Mouse (Mus musculus) embryonic facial prominence, embryonic 14.5 days (tissue): ENCODE data around the gene Cybc1. TPM values are rescaled to one million over a fixed set of nuclear protein-coding genes. Genes with fewer than 3 reads are reported as not detected.
A peak's percentile ranks its signal among the peaks of the same experiment; 100 is the strongest.

ENCODE experiments used
- ATAC-seq: fragments of 200-750 bp; cut with Nextera tagmentation; 2 replicates; pipeline ENCODE4 v1.8.0; 2017; ENCODE audit warnings: low read depth, moderate number of reproducible peaks, moderate TSS enrichment
- DNase-seq: peaks from one replicate; pipeline ENCODE4 v3.0.0-alpha.2; 2015; ENCODE audit warnings: low spot score
- H3K27ac ChIP-seq: fragments of 300-500 bp; sonication (generic); replicated peaks from 2 replicates; pipeline ENCODE4 v1.5.1; 2014; ENCODE audit warnings: low read depth, mild to moderate bottlenecking, low read length, moderate library complexity
- H3K27me3 ChIP-seq: fragments of 300-500 bp; sonication (generic); replicated peaks from 2 replicates; pipeline ENCODE4 v1.6.1; 2014; ENCODE audit warnings: low read length; ENCODE audit not compliant: control insufficient read depth, insufficient read depth
- H3K36me3 ChIP-seq: fragments of 300-500 bp; sonication (generic); 2 replicates; pipeline ENCODE4 v1.6.1; 2014; ENCODE audit warnings: low read length, mixed read lengths; ENCODE audit not compliant: control insufficient read depth, insufficient read depth
- H3K4me1 ChIP-seq: fragments of 300-500 bp; sonication (generic); 2 replicates; pipeline ENCODE4 v1.6.1; 2014; ENCODE audit warnings: antibody characterized with exemption, low read length; ENCODE audit not compliant: control insufficient read depth, insufficient read depth
- H3K4me2 ChIP-seq: fragments of 300-500 bp; sonication (generic); 2 replicates; pipeline ENCODE4 v1.6.1; 2014; ENCODE audit warnings: low read depth, mild to moderate bottlenecking, low read length, moderate library complexity, mixed read lengths
- H3K4me3 ChIP-seq: fragments of 300-500 bp; sonication (generic); 2 replicates; pipeline ENCODE4 v1.5.1; 2014; ENCODE audit warnings: low read depth, mild to moderate bottlenecking, low read length
- H3K9ac ChIP-seq: fragments of 300-500 bp; sonication (generic); 2 replicates; pipeline ENCODE4 v1.6.1; 2014; ENCODE audit warnings: low read depth, mild to moderate bottlenecking, low read length, moderate library complexity, mixed read lengths
- H3K9me3 ChIP-seq: fragments of 300-500 bp; sonication (generic); 2 replicates; pipeline ENCODE4 v1.6.1; 2016; ENCODE audit warnings: low read length; ENCODE audit not compliant: control insufficient read depth
- WGBS: fragments of 180-500 bp; shearing (Covaris S2); extraction: QIAGEN DNeasy Blood & Tissue Kit; methylation state at CpG from one replicate; pipeline ENCODE4 v1.1.7; 2014; 5-methylcytosine and 5-hydroxymethylcytosine counted together
- polyA plus RNA-seq: library from polyadenylated mRNA; unstranded; fragments of >200 nt; fragmentation: Nextera tagmentation; extraction: Ambion mirVana; gene quantifications from 2 replicates; pipeline ENCODE4 v1.2.1, GENCODE M21; 2014

Cybc1 gene
- 40.0 and 42.3 TPM in 2 replicates for polyA plus RNA-seq

DNA sequence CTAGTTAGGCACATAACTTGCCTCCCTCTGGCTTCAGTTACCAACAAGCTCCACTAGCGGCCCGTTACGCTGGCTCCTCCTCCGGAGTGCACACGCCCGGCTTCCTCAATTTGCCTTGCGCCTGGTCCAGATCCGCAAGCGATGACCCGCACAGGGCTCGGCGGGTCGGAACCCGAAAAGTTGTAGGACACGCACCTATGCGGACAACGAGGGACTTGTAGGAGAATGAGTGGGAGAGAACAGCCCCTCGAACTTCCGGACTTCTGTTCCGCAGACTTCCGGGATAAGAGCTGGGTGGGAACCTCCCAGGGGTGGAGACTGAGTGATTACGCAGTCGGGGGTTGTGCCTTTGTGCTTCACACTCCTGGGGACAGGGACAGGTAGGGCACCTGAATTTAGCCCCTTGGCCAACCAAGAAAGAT lies at the start of gene Cybc1:
Cybc1 (minus strand) TSS at position 305 of the 422 bp plus-strand sequence.
- Histone ChIP-seq H3K4me1 (peaks cover 17% of the 10 kb centered on the region), H3K27me3 (no peaks in the 10 kb centered on the region), H3K36me3 (peaks cover 35% of the 10 kb centered on the region), H3K4me2 (peak within 1 kb of the TSS; percentile 85), H3K27ac (peak within 1 kb of the TSS; percentile 84), H3K4me3 (peak within 1 kb of the TSS; percentile 78), H3K9ac (peak within 1 kb of the TSS; percentile 84), H3K9me3 (no peaks in the 10 kb centered on the region)
- peak; percentile 92 for ATAC-seq
- WGBS = under 1% methylated on average over 23 of the region's 23 CpGs
- peak; percentile 93 for DNase-seq

DNA sequence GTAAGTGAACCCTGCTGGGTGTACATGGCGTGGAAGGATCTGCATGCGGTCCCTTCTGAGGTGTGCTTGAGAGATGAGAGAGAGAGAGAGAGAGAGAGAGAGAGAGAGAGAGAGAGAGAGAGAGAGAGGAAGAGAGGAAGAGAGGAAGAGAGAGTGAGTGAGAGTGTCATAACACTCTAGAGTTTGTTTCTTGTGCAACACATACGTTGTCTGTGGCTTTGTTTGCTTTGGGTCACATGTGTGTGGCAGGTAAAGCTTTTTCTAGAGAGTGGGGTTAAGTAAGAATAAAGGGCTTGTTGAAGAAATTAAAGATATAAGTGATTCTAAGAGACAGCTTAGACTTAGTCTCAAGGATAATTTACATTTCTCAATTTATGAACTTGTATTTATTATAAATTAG lies 48.9 kb upstream of the Cybc1 start:
- no peak for DNase-seq
- ATAC-seq = no peak
- peaks cover 2% of the 10 kb centered on the region; the same call in 1 of the 2 replicates for H3K36me3 ChIP-seq
- H3K4me3 ChIP-seq = no peak overlapping the region
- no peak overlapping the region for H3K27ac ChIP-seq
- no peaks in the 10 kb centered on the region for H3K4me1 ChIP-seq
- H3K27me3 ChIP-seq = no peaks in the 10 kb centered on the region
- H3K9ac ChIP-seq = no peak overlapping the region
- no peaks in the 10 kb centered on the region for H3K9me3 ChIP-seq
- H3K4me2 ChIP-seq = no peak overlapping the region
- WGBS = 88% methylated on average over 3 of the region's 3 CpGs

DNA sequence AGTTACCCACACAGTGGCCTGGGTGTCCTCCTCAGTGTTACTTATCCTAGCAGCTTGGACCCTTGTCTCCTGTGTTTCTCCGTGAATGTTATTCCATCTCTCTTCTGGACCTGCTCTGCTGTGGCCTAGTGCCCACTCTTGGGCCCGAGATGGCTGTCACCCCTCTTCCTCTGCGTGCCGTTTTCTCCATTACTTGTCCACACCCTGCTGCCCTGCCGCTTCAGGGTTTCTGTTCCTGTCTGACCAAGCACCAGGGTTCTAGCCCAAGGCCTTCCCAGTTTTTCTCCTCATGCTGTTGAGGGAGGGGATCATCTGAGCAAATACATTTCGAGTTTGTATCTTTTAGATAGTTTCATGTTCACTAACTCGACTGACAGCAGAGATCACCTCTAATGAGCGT lies 48.4 kb upstream of the Cybc1 start:
- Histone ChIP-seq H3K27me3 (no peaks in the 10 kb centered on the region), H3K36me3 (peaks cover 7% of the 10 kb centered on the region), H3K27ac (no peak overlapping the region), H3K9me3 (no peaks in the 10 kb centered on the region), H3K4me1 (no peaks in the 10 kb centered on the region), H3K4me3 (no peak overlapping the region), H3K9ac (no peak overlapping the region), H3K4me2 (no peak overlapping the region)
- ATAC-seq (no peak), DNase-seq (no peak)
- WGBS = 90% methylated on average over 8 of the region's 8 CpGs

DNA sequence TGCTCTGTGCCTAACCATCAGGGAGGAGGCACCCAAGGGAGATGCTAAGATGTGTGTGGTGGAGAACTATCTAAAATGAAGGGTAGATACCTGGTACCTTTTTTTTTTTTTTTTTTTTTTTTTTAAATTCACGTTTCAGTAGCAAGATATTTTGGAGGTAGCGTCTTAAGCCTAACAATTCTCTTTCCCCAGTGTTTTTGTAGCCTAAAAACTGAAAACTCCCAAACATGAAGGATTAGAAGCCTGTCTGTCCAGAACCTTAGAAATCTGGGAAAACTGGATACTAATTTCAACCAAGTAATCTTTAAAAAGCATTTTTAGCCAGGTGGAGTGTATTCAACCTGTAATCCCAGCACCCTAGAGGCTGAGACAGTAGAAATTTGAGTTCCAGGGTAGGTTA lies 32.0 kb upstream of the Cybc1 start:
- peak overlapping the region; percentile 96 for H3K4me3 ChIP-seq
- DNase-seq (no peak), ATAC-seq (no peak)
- H3K27me3 ChIP-seq = no peaks in the 10 kb centered on the region
- H3K9ac ChIP-seq = peak overlapping the region; percentile 95
- WGBS = 42% methylated on average over 2 of the region's 2 CpGs
- H3K9me3 ChIP-seq = no peaks in the 10 kb centered on the region
- peak overlapping the region; percentile 91 for H3K4me2 ChIP-seq
- peaks cover 34% of the 10 kb centered on the region for H3K36me3 ChIP-seq
- no peak overlapping the region for H3K27ac ChIP-seq
- H3K4me1 ChIP-seq = peaks cover 9% of the 10 kb centered on the region

DNA sequence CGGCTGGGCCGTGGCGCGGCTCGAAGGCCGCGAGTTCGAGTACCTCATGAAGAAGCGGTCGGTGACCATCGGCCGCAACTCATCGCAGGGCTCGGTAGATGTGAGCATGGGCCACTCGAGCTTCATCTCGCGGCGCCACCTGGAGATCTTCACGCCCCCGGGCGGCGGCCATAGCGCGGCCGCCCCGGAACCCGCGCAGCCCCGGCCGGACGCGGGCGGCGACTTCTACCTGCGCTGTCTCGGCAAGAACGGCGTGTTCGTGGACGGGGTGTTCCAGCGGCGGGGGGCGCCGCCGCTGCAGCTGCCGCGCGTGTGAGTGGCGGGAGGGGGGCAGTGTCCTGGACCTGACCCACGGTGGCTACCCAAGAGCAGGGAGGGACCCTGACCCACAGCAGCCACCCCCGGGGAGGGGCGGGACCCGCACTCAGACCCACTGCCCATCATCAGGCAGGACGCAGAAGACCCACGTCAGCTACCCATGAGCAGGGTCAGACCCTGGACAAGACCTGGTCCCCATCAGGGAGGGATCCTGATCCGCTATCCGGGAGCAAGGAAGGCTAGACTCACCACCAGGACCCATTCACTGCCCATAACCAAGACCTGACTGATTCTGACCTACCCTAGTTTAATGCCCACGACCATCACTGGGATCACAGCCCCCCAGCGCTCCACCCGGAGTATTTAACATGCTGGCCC lies 31.2 kb upstream of the Cybc1 start:
- no peaks in the 10 kb centered on the region for H3K9me3 ChIP-seq
- H3K36me3 ChIP-seq = peaks cover 35% of the 10 kb centered on the region
- peak overlapping the region; percentile 91 for H3K4me2 ChIP-seq
- under 1% methylated on average over 10 of the region's 60 CpGs for WGBS
- H3K4me1 ChIP-seq = peaks cover 9% of the 10 kb centered on the region
- peak overlapping the region; percentile 95 for H3K9ac ChIP-seq
- H3K27ac ChIP-seq = peak overlapping the region; percentile 85
- no peaks in the 10 kb centered on the region for H3K27me3 ChIP-seq
- H3K4me3 ChIP-seq = peak overlapping the region; percentile 96
- peak; percentile 9 for DNase-seq
- ATAC-seq = peak; percentile 4; the same call in 1 of the 2 replicates

DNA sequence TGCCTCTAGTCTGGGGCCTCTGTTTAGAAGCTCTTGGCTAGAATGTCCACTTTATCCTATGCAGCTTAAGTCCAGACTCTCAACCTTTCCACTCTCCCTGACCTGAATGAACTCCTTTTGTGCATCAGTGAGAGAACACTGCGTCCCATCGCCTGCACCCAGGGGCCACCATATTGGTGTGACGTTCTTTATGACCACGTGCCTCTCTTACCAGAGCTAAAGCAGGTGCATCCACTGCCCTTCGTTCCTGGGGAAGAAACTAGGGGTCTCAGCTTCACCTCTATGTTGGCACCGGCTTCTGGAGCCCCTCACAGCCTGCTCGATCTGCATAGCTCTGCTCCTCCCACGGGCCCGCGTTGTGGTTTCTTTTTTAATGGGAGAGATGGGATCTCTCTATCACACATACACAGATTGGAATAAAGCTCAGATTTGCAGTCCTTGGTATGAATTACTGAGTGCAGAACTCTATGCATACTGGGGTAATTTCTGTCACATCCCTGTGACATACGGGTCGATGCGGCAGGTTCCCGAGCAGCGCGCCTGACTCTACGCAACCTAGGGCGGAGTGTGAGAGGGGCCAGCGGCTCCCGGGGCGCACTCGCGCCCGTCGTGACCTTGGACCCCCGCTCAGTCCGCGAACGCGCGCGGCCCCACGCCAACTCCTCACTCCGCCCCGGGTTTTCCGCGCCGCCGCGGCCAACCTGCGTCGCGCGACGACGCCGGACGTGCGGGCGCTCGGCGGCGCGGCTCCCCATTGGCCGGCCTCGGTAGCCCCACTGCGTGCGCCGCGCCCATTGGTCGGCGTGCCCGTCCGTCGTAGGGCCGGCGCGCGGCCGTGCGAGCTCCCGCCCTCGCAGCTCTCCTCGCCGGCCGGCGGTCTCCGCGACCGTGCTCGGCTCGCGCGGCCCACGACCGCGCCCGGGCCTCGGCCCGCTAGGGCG lies 30.3 kb upstream of the Cybc1 start, which contains the start of gene Foxk2:
Foxk2 (plus strand) TSS at position 831 of the 941 bp plus-strand sequence.
- under 1% methylated on average over 50 of the region's 91 CpGs for WGBS
- DNase-seq = peak; percentile 96
- peak within 1 kb of the TSS; percentile 95 for H3K9ac ChIP-seq
- H3K27ac ChIP-seq = peak within 1 kb of the TSS; percentile 85
- H3K4me3 ChIP-seq = peak within 1 kb of the TSS; percentile 96
- H3K4me1 ChIP-seq = peaks cover 9% of the 10 kb centered on the region
- no peaks in the 10 kb centered on the region for H3K9me3 ChIP-seq
- peak within 1 kb of the TSS; percentile 91 for H3K4me2 ChIP-seq
- ATAC-seq = peak; percentile 99
- peaks cover 37% of the 10 kb centered on the region for H3K36me3 ChIP-seq
- no peaks in the 10 kb centered on the region for H3K27me3 ChIP-seq

DNA sequence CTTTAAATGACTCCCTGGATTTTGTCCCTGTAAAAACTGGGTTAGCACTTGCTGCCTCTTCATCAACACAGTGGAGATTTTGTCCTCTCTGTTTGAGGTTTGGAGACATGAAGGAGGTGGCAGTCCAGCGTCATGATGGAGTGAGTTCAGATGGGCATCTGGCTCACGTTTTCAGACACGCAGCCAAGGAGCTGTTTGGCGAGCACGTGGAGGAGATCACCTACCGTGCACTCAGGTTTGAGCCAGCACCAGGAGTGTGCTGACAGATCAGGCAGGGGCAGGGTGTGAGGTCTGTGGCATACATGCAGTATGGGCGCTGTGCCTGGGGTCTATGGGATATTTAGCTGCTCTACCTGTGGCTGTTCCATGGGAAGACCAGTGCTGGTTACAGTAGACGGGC lies 21.1 kb upstream of the Cybc1 start:
- H3K4me3 ChIP-seq = no peak overlapping the region
- no peaks in the 10 kb centered on the region for H3K27me3 ChIP-seq
- 87% methylated on average over 8 of the region's 8 CpGs for WGBS
- H3K4me1 ChIP-seq = no peaks in the 10 kb centered on the region
- no peak overlapping the region for H3K27ac ChIP-seq
- H3K9me3 ChIP-seq = no peaks in the 10 kb centered on the region
- no peak overlapping the region for H3K9ac ChIP-seq
- no peak for ATAC-seq
- peaks cover 99% of the 10 kb centered on the region for H3K36me3 ChIP-seq
- H3K4me2 ChIP-seq = no peak overlapping the region
- no peak for DNase-seq

DNA sequence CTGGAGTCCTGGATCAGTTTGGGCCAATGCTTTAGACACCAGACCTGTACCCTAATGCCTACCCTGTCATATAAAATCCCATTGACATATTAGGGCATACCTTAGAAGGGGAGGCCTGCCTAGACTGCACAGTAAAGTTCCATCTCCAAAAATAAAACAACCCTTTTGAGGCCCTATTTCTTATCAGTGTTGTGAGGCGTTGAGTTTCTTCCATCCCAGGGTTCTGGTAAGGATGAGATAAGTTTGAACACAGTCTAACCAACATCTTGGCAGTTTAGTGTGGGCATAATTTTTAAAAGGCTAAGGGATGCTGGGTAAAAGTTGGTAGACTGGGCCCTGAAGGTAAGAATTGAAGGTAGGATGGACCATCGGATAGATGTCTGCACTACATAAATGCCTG lies 10.5 kb upstream of the Cybc1 start:
- H3K36me3 ChIP-seq = peaks cover 57% of the 10 kb centered on the region
- H3K27ac ChIP-seq = no peak overlapping the region
- H3K4me2 ChIP-seq = no peak overlapping the region
- H3K27me3 ChIP-seq = no peaks in the 10 kb centered on the region
- no peak overlapping the region for H3K9ac ChIP-seq
- no peaks in the 10 kb centered on the region for H3K9me3 ChIP-seq
- ATAC-seq = no peak
- no peak for DNase-seq
- 98% methylated on average over 2 of the region's 2 CpGs for WGBS
- H3K4me1 ChIP-seq = peaks cover 18% of the 10 kb centered on the region
- no peak overlapping the region for H3K4me3 ChIP-seq
